Comparison of ENCODE assay signal across 8 mouse cellular contexts in the genomic region with DNA sequence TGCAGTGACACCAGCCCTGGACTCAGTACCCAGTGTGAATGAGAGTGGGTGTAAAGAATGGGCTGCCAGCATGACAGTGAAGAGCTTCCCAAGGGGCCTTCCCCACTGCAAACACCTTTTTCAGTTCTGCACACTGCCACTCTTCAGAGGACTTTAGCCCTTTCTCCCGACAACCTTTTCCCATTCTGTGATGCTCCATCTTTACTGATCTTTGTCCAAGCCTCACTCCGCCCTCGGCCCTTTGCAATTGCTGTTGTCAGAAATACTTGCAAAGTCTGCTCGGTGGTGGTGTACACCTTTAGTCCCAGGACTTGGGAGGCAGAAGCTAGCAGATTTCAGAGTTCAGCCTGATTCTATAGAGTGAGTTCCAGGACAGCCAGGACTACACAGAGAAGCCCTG. TPM values are rescaled to one million over a fixed set of nuclear protein-coding genes. Genes with fewer than 3 reads are reported as not detected.
DNase-seq lines count a peak whose midpoint lies in the region; ATAC-seq and TF ChIP-seq lines count a peak whose summit lies in the region.

No protein-coding gene starts in this region.

- TF ChIP-seq POLR2A in MEL (IDR thresholded peaks at IDR 0.05; ENCODE audit: control insufficient read depth in 1 of 2, insufficient read depth in 1 of 2, low read depth in 1 of 2, low read length in 2 of 2, poor library complexity in 1 of 2): no peak

- WGBS in heart, embryonic 10.5 days: 78% methylated on average over 4 of the region's 4 CpGs
- WGBS in hindbrain, postnatal 0 days: 75% methylated on average over 4 of the region's 4 CpGs
- WGBS in macrophage (ENCODE audit: missing documents): 83% methylated on average over 4 of the region's 4 CpGs

- H3K9ac ChIP-seq in MEL (ENCODE audit: control insufficient read depth, low read depth, low read length, poor library complexity, severe bottlenecking): peak overlapping the region; percentile 83
- no peak overlapping the region for H3K9ac ChIP-seq in hindbrain, postnatal 0 days (replicated peaks; ENCODE audit: low read length)

- peaks cover 44% of the 10 kb centered on the region for H3K4me1 ChIP-seq in heart, embryonic 10.5 days
- H3K4me1 ChIP-seq in MEL (ENCODE audit: control insufficient read depth in 1 of 2, insufficient read depth in 2 of 2, low read length in 2 of 2): peaks cover 10 to 12% of the 10 kb centered on the region in 2 experiments
- 0 out of 2 replicates have a peak, but pooled peaks cover 5% of the 10 kb centered on the region for H3K4me1 ChIP-seq in hindbrain, postnatal 0 days (ENCODE audit: insufficient read depth, low read length)

- peak overlapping the region; percentile 91; the same call in 1 of the 2 replicates for H3K4me2 ChIP-seq in hindbrain, postnatal 0 days (ENCODE audit: low read depth, low read length)

- H3K79me2 ChIP-seq in MEL (ENCODE audit: control insufficient read depth, insufficient read depth, low read length, poor library complexity): peaks cover 24% of the 10 kb centered on the region
- H3K79me2 ChIP-seq in macrophage (ENCODE audit: inconsistent target): peaks cover 30% of the 10 kb centered on the region

- H3K27me3 ChIP-seq in heart, embryonic 10.5 days (ENCODE audit: insufficient read depth, poor library complexity, severe bottlenecking): no peaks in the 10 kb centered on the region
- H3K27me3 ChIP-seq in MEL (ENCODE audit: control insufficient read depth in 1 of 2, insufficient read depth in 2 of 2, low read length in 2 of 2): no peaks in the 10 kb centered on the region
- H3K27me3 ChIP-seq in hindbrain, postnatal 0 days (ENCODE audit: insufficient read depth, low read length): no peaks in the 10 kb centered on the region

- intact Hi-C loops in heart, postnatal 25 days (cut with DNase I): loop anchor here (10.0 kb wide), 1 partner anchor 623 kb away; a partner anchor contains a TSS

- peak; percentile 64 for DNase-seq in heart, embryonic 10.5 days (ENCODE audit: low spot score)
- DNase-seq in heart, postnatal 25 days (ENCODE audit: low spot score): no peak
- DNase-seq in MEL (ENCODE audit: low read depth, low spot score): no peak
- no peak for DNase-seq in hindbrain, postnatal 0 days (ENCODE audit: low spot score)
- no peak for DNase-seq in right cerebral cortex, adult 2 months (ENCODE audit: low spot score in 2 of 2)

- peaks cover 30% of the 10 kb centered on the region for H3K36me3 ChIP-seq in heart, embryonic 10.5 days
- peaks cover 0 to 11% of the 10 kb centered on the region in 2 experiments; a peak in 2 of 4 replicates for H3K36me3 ChIP-seq in MEL (ENCODE audit: control insufficient read depth in 1 of 2, insufficient read depth in 2 of 2, low read length in 2 of 2)
- peaks cover 7% of the 10 kb centered on the region for H3K36me3 ChIP-seq in hindbrain, postnatal 0 days (ENCODE audit: insufficient read depth, low read length)
- H3K36me3 ChIP-seq in macrophage (ENCODE audit: inconsistent target): peaks cover 10% of the 10 kb centered on the region; the same call in 1 of the 2 replicates

- H3K9me3 ChIP-seq in heart, embryonic 10.5 days: no peaks in the 10 kb centered on the region
- H3K9me3 ChIP-seq in MEL (replicated peaks; ENCODE audit: insufficient read depth, low read length): no peaks in the 10 kb centered on the region
- no peaks in the 10 kb centered on the region for H3K9me3 ChIP-seq in hindbrain, postnatal 0 days (ENCODE audit: low read length)

- TF ChIP-seq EP300 in MEL (IDR thresholded peaks at IDR 0.05; ENCODE audit: low read depth in 1 of 2, low read length in 2 of 2): no peak

- no peak for ATAC-seq in hindbrain, postnatal 0 days
- no peak for ATAC-seq in activated CD4-positive, CD25-positive, alpha-beta regulatory T cell, adult 4 months
- ATAC-seq in monocyte, adult 5-6 weeks (replicated peaks; ENCODE audit: insufficient number of reproducible peaks, low FRiP score, low TSS enrichment, poor library complexity, severe bottlenecking): no peak

- no peak overlapping the region for H3K27ac ChIP-seq in heart, embryonic 10.5 days
- H3K27ac ChIP-seq in MEL (ENCODE audit: control insufficient read depth, low read depth, low read length) (peak overlapping the region; percentile 2; the same call in 1 of the 2 replicates), macrophage (no peak overlapping the region)
- H3K27ac ChIP-seq in hindbrain, postnatal 0 days: no peak overlapping the region

- TF ChIP-seq RAD21 in MEL (IDR thresholded peaks at IDR 0.05; ENCODE audit: low read depth, low read length): no peak

- H3K4me3 ChIP-seq in heart, embryonic 10.5 days: peak overlapping the region; percentile 94; the same call in 1 of the 2 replicates
- H3K4me3 ChIP-seq in MEL (ENCODE audit: control insufficient read depth in 1 of 2, insufficient read depth in 1 of 2, low read depth in 2 of 2, low read length in 2 of 2): peak overlapping the region; percentile 53 to 82
- H3K4me3 ChIP-seq in hindbrain, postnatal 0 days (ENCODE audit: low read length): no peak overlapping the region
- peak overlapping the region; percentile 91 for H3K4me3 ChIP-seq in macrophage (ENCODE audit: inconsistent target)

- TF ChIP-seq CTCF in MEL (IDR thresholded peaks at IDR 0.05 in 2 of 3, conservative IDR thresholded peaks at IDR 0.05 in 1 of 3; ENCODE audit: control insufficient read depth in 1 of 3, insufficient read depth in 1 of 3, low read depth in 2 of 3, low read length in 3 of 3, poor library complexity in 1 of 3, severe bottlenecking in 1 of 3): no peak
- TF ChIP-seq CTCF in hindbrain, postnatal 0 days (IDR thresholded peaks at IDR 0.05; ENCODE audit: low read depth): no peak

RNA-seq across cellular contexts. Expression of a gene that starts 1.3 kb away (rescaled TPM):
- polyA plus RNA-seq in heart, embryonic 10.5 days (2016; fragmentation: Nextera tagmentation; extraction: Ambion mirVana): 154 and 190 TPM in 2 replicates
- 10 to 100 TPM; 84.2 to 92.5 TPM for total RNA-seq in heart, postnatal 25 days (2021)
- total RNA-seq in MEL (2012; rRNA removed): 125 and 127 TPM in 2 replicates
- 100 to 1,000 TPM in 1 of 2 experiments, not detected in 1; 188 TPM for polyA plus RNA-seq in MEL (2012; ENCODE audit: insufficient read depth in 1 of 2, insufficient read length in 2 of 2, low read depth in 1 of 2, low replicate concordance in 2 of 2, missing spikeins in 1 of 2)
- 45.1 and 59.2 TPM in 2 replicates for total RNA-seq in hindbrain, postnatal 0 days (2014; rRNA removed)
- 189 and 198 TPM in 2 replicates for polyA plus RNA-seq in hindbrain, postnatal 0 days (2015; fragmentation: Nextera tagmentation; extraction: Ambion mirVana)
- 10 to 100 TPM in 7 of 26 experiments, 1 to 10 TPM in 16, not detected in 3; 1.9 to 25.1 (median 4.5) TPM for total RNA-seq in macrophage (2018; cell fraction: chromatin; rRNA removed)
- total RNA-seq in macrophage (2018; cell fraction: cytosol; rRNA removed): 100 to 1,000 TPM in 22 of 26 experiments, 10 to 100 TPM in 4; 84.4 to 168 (median 109) TPM
- 10 to 100 TPM in 24 of 26 experiments, 1 to 10 TPM in 2; 7.2 to 35.9 (median 19.1) TPM for total RNA-seq in macrophage (2018; cell fraction: nucleus; rRNA removed)
- 164 to 206 TPM (median 186 TPM) in 3 replicates for polyA plus RNA-seq in macrophage (2018)
- 100 to 1,000 TPM; 132 to 197 TPM for polyA plus RNA-seq in activated CD4-positive, CD25-positive, alpha-beta regulatory T cell, adult 4 months (2017; shearing (Covaris generic))
- 61.5 to 63.7 TPM (median 63.2 TPM) in 3 replicates for total RNA-seq in monocyte, adult 5-6 weeks (2017)

RNA-seq across cellular contexts. Expression of a gene that starts 2.0 kb away (rescaled TPM):
- polyA plus RNA-seq in heart, embryonic 10.5 days (2016; fragmentation: Nextera tagmentation; extraction: Ambion mirVana): 49.5 and 62.2 TPM in 2 replicates
- total RNA-seq in heart, postnatal 25 days (2021): 10 to 100 TPM; 67.4 to 71.2 TPM
- total RNA-seq in MEL (2012; rRNA removed): 73.0 and 83.0 TPM in 2 replicates
- polyA plus RNA-seq in MEL (2012; ENCODE audit: insufficient read depth in 1 of 2, insufficient read length in 2 of 2, low read depth in 1 of 2, low replicate concordance in 2 of 2, missing spikeins in 1 of 2) (100 to 1,000 TPM in 1 of 2 experiments, 10 to 100 TPM in 1; 43.6 to 171 TPM), macrophage (2018) (26.3 to 31.7 TPM (median 26.5 TPM) in 3 replicates)
- 119 and 131 TPM in 2 replicates for total RNA-seq in hindbrain, postnatal 0 days (2014; rRNA removed)
- polyA plus RNA-seq in hindbrain, postnatal 0 days (2015; fragmentation: Nextera tagmentation; extraction: Ambion mirVana): 29.4 and 29.8 TPM in 2 replicates
- total RNA-seq in macrophage (2018; cell fraction: chromatin; rRNA removed): 10 to 100 TPM; 13.2 to 83.4 (median 37.9) TPM
- 10 to 100 TPM; 19.8 to 27.6 (median 24.4) TPM for total RNA-seq in macrophage (2018; cell fraction: cytosol; rRNA removed)
- 10 to 100 TPM; 15.2 to 81.8 (median 29.2) TPM for total RNA-seq in macrophage (2018; cell fraction: nucleus; rRNA removed)
- polyA plus RNA-seq in activated CD4-positive, CD25-positive, alpha-beta regulatory T cell, adult 4 months (2017; shearing (Covaris generic)): 10 to 100 TPM; 10.9 to 14.0 TPM
- 14.7 to 25.7 TPM (median 19.6 TPM) in 3 replicates for total RNA-seq in monocyte, adult 5-6 weeks (2017)

RNA-seq across cellular contexts. Expression of a gene that starts 3.5 kb away (rescaled TPM):
- 1.1 and 1.6 TPM in 2 replicates for polyA plus RNA-seq in heart, embryonic 10.5 days (2016; fragmentation: Nextera tagmentation; extraction: Ambion mirVana)
- not detected for total RNA-seq in heart, postnatal 25 days (2021)
- total RNA-seq in MEL (2012; rRNA removed): 0.75 and 0.96 TPM in 2 replicates
- polyA plus RNA-seq in MEL (2012; ENCODE audit: insufficient read depth in 1 of 2, insufficient read length in 2 of 2, low read depth in 1 of 2, low replicate concordance in 2 of 2, missing spikeins in 1 of 2): 1 to 10 TPM in 1 of 2 experiments, not detected in 1; 1.9 TPM
- not detected in 2 replicates for total RNA-seq in hindbrain, postnatal 0 days (2014; rRNA removed)
- 0.44 and 1.3 TPM in 2 replicates for polyA plus RNA-seq in hindbrain, postnatal 0 days (2015; fragmentation: Nextera tagmentation; extraction: Ambion mirVana)
- total RNA-seq in macrophage (2018; cell fraction: chromatin; rRNA removed): 1 to 10 TPM in 8 of 26 experiments, not detected in 18; 1.2 to 4.1 (median 2.6) TPM
- total RNA-seq in macrophage (2018; cell fraction: cytosol; rRNA removed): not detected
- 1 to 10 TPM in 2 of 26 experiments, under 1 TPM in 2, not detected in 22; 0.72 to 2.6 (median 0.99) TPM for total RNA-seq in macrophage (2018; cell fraction: nucleus; rRNA removed)
- polyA plus RNA-seq in macrophage (2018): not detected in 3 replicates
- not detected for polyA plus RNA-seq in activated CD4-positive, CD25-positive, alpha-beta regulatory T cell, adult 4 months (2017; shearing (Covaris generic))
- total RNA-seq in monocyte, adult 5-6 weeks (2017): 0.97 TPM in 1 of 3 replicates, not detected in the others

RNA-seq across cellular contexts. Expression of a gene that starts 19.4 kb away (rescaled TPM):
- polyA plus RNA-seq in heart, embryonic 10.5 days (2016; fragmentation: Nextera tagmentation; extraction: Ambion mirVana): 11.6 and 22.8 TPM in 2 replicates
- total RNA-seq in heart, postnatal 25 days (2021): under 1 TPM; 0.39 to 0.61 TPM
- total RNA-seq in MEL (2012; rRNA removed): 4.3 and 5.5 TPM in 2 replicates
- polyA plus RNA-seq in MEL (2012; ENCODE audit: insufficient read depth in 1 of 2, insufficient read length in 2 of 2, low read depth in 1 of 2, low replicate concordance in 2 of 2, missing spikeins in 1 of 2): 10 to 100 TPM in 1 of 2 experiments, not detected in 1; 10.1 TPM
- total RNA-seq in hindbrain, postnatal 0 days (2014; rRNA removed): 52.3 and 54.5 TPM in 2 replicates
- 13.9 and 15.3 TPM in 2 replicates for polyA plus RNA-seq in hindbrain, postnatal 0 days (2015; fragmentation: Nextera tagmentation; extraction: Ambion mirVana)
- 1 to 10 TPM in 2 of 26 experiments, under 1 TPM in 17, not detected in 7; 0.11 to 1.7 (median 0.21) TPM for total RNA-seq in macrophage (2018; cell fraction: chromatin; rRNA removed)
- under 1 TPM in 25 of 26 experiments, not detected in 1; 0.03 to 0.33 (median 0.06) TPM for total RNA-seq in macrophage (2018; cell fraction: cytosol; rRNA removed)
- total RNA-seq in macrophage (2018; cell fraction: nucleus; rRNA removed): 1 to 10 TPM in 2 of 26 experiments, under 1 TPM in 10, not detected in 14; 0.05 to 2.3 (median 0.19) TPM
- polyA plus RNA-seq in macrophage (2018): 0.08 to 0.10 TPM (median 0.10 TPM) in 3 replicates
- polyA plus RNA-seq in activated CD4-positive, CD25-positive, alpha-beta regulatory T cell, adult 4 months (2017; shearing (Covaris generic)): under 1 TPM; 0.10 to 0.81 TPM
- total RNA-seq in monocyte, adult 5-6 weeks (2017): 0.19 to 0.39 TPM in 2 of 3 replicates, not detected in the other

RNA-seq across cellular contexts. Expression of a gene that starts 24.1 kb away (rescaled TPM):
- polyA plus RNA-seq in heart, embryonic 10.5 days (2016; fragmentation: Nextera tagmentation; extraction: Ambion mirVana): 184 and 207 TPM in 2 replicates
- total RNA-seq in heart, postnatal 25 days (2021): 10 to 100 TPM; 80.7 to 93.3 TPM
- 500 and 594 TPM in 2 replicates for total RNA-seq in MEL (2012; rRNA removed)
- polyA plus RNA-seq in MEL (2012; ENCODE audit: insufficient read depth in 1 of 2, insufficient read length in 2 of 2, low read depth in 1 of 2, low replicate concordance in 2 of 2, missing spikeins in 1 of 2): 100 to 1,000 TPM; 176 to 706 TPM
- 247 and 307 TPM in 2 replicates for total RNA-seq in hindbrain, postnatal 0 days (2014; rRNA removed)
- 209 and 210 TPM in 2 replicates for polyA plus RNA-seq in hindbrain, postnatal 0 days (2015; fragmentation: Nextera tagmentation; extraction: Ambion mirVana)
- 10 to 100 TPM in 24 of 26 experiments, 1 to 10 TPM in 2; 6.9 to 42.1 (median 15.7) TPM for total RNA-seq in macrophage (2018; cell fraction: chromatin; rRNA removed)
- 100 to 1,000 TPM in 20 of 26 experiments, 10 to 100 TPM in 6; 79.8 to 136 (median 115) TPM for total RNA-seq in macrophage (2018; cell fraction: cytosol; rRNA removed)
- total RNA-seq in macrophage (2018; cell fraction: nucleus; rRNA removed): 100 to 1,000 TPM in 1 of 26 experiments, 10 to 100 TPM in 25; 23.5 to 102 (median 68.8) TPM
- 108 to 122 TPM (median 113 TPM) in 3 replicates for polyA plus RNA-seq in macrophage (2018)
- polyA plus RNA-seq in activated CD4-positive, CD25-positive, alpha-beta regulatory T cell, adult 4 months (2017; shearing (Covaris generic)): 100 to 1,000 TPM; 163 to 193 TPM
- 23.2 to 70.0 TPM (median 35.5 TPM) in 3 replicates for total RNA-seq in monocyte, adult 5-6 weeks (2017)
